Mouse (Mus musculus): ENCODE measurements around the gene Pdzd2. TPM values are rescaled to one million over a fixed set of nuclear protein-coding genes. Genes with fewer than 3 reads are reported as not detected.

Pdzd2 gene
- polyA plus RNA-seq, 1 experiment: 17.6 TPM

DNA sequence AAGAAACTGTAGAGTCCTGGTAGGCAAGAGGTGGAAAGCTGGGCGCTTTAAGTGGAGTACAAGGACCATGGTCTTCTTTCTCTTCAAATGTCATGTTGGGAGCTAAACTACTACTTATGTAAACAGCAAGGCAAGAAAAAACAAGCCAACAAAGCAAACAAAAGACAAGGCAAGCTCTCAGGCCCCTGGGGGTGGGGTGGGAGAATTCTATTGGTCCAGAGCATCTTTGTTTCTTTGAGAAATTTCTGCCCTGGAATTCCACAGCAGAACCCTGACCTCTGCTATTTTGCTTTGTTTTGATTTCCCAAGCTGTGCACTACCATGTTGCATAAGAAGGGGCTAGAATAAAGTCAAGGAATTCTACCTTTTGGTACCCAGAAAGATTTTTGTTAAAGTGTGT lies 307.4 kb downstream of the Pdzd2 start:
- no peak for DNase-seq (ENCODE audit: low read depth)

DNA sequence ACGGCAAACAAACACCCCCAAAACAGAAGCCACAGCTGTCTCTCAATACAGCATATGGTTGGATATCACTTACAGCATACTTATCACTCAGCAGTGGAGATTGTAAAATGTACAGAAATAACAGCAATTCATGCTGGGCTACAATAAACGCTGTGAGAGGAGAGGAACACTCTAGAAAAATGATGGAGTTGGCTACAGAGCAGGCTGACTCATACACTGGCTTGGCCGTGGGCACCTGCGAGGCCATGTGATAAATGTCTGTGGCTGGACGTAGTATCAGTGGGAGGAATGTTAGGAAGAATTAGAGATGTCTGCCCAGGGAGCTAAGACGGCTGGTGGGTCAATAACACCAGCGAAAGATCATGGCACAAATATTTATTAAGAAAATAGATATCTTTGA lies 308.0 kb downstream of the Pdzd2 start:
- no peak for DNase-seq (ENCODE audit: low read depth)

DNA sequence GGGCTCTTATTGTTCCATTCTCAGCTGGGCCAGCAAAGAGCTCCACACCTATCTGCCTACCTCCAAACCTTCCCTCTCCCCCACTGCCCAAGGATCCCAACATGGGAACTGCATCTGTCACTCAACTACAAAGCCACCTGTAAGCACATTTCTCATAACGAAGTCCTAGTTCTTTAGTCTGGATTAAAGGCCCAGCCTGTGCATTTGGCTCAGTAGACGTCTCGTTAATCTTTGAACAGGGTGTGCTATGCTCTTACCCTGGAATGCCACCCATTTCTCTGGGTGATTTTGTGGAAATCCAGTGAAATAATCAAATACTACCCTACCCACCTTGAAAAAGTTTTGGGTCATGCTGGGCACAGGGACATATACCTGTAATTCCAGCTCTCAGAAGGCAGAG lies 308.5 kb downstream of the Pdzd2 start:
- DNase-seq (ENCODE audit: low read depth): no peak

DNA sequence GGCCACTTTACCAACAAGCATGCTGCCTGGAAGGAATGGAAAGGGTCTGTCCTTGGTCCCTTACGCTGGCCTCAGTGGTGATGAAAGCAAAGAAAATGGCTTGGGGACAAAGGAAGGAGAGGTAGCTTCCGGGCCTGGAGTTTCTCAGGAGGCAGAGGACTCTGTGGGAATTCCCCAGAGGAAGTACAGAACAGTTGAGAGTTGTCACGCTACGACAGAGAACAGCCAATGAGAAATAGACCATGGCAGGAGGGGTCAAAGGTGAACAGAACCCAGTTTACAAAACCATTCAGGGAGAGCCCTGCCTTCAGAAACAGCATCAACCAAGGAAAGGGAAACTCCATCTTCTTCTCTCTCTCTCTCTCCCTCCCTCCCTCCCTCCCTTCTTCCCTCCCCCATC lies 309.1 kb downstream of the Pdzd2 start:
- DNase-seq (ENCODE audit: low read depth): no peak

DNA sequence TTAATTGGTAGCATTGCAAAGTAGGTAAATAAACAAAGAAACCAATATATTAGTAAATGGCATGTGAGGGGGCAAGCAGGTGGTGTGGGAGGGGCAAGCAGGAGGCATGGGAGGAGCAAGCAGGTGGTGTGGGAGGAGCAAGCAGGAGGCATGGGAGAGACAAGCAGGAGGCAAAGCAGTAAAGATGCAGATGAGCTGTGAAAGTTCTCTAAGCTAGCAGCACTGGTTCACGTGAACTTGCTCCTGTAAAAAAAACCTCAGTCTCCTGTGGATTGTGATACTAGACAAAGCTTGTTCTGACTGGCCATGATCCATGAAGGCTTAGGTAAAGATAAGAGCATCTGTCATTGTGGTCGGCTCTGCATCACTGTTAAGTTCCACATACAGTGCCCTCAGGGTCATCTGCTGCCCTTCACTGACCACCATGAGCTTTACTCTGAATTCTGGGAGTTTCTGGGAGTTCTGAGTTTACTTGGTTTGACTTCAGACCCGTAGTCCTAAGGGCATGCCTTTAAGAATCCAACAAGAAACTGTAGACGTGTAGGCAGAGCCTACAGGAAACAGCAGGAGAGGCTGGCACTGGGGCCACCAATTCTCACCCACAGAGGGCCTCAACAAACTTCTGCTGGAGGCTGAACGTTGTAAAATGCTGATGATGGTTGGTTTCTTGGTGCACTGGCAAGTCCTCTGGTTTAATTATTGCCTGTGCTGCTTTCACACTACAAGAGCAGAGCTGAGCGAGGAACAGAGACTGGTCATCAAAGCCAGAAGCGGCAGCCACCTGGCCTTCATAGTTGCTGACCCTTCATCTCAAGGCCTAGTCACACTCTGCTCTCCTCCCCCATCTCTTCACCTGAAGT lies 309.9 kb downstream of the Pdzd2 start:
- DNase-seq (ENCODE audit: low read depth): no peak

DNA sequence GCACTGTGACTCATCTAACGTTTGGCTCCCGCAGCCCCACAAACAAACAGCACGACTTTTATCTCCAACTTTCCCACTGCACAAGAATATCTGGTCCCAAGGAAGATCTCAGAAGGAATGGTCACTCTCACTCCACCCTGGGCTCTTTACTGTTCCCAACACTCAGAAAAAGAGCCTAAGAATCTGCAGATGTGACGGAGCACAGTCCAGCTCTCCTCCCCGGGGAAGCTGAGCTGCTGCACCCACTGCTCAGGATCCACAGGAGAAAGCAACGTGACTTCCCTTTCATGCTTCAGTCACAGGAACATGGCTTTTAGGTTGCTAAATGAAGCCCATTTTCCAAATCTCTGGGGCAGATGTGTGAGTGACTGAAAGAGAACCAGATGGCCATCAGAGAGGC lies 311.9 kb downstream of the Pdzd2 start:
- DNase-seq (ENCODE audit: low read depth): no peak

DNA sequence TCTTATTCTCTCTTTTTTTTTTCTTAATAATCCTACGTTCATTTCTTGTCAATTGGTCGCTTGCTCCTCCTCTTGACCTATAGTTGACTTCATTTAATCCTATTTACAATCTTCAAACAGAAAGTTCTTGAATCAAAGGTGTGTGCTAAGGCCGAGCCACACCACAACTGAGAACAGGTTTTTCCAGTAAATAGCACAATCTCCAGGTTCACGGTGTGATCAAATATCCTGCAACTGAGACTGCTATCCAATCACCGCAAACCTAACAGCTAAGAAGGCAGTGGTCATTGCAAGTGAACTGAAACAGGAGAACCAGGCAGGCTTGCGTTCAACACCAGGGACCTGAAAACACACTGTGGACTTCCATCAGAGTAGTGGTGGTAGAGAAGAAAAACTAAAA lies 313.4 kb downstream of the Pdzd2 start:
- DNase-seq (ENCODE audit: low read depth): no peak

DNA sequence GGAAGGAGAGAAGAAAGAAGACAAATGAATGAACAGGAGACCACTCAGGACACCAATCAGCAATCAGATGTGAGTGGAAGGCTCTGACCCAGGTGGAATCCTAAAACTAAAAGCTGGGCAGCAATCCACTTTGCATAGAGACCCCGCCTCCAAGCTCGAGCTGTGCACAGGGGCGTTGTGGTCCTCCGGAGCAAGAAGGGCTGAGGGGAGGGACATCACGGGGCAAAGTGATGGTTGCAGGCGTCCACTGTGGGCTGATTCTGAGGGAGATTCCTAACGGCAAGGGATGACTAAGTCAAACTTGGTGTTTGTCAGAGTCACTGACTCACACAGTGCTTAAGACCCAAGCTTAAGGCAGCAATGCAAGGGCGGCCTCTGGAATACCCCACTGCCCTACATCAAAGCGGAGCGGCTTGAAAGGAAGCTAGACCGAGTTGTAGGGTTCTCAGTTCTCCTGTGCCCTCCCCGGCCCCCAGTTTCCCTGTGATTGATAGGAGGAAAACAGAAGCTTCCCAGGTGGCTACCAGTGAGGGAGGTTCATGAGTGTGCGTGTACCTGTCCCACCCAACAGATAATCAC lies 314.6 kb downstream of the Pdzd2 start:
- DNase-seq (ENCODE audit: low read depth): no peak

DNA sequence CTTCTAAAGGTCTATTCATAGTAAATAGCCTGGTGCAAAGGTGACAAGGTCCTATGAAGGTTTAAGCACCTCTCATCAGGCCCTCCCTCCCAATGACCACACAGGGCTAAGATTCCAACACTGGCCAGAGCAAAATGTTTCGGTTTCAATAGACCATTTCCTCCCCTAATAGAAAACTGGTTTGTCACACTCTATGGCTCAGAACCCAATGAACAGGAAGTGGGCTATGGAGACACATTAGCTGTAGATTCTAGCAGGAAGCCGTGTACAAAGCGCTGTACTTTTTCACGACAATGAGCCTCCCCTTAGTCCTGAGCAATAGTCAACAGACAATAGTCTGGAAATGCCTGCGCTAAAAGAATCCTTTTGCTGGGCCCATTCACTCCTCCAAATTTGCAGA lies 315.5 kb downstream of the Pdzd2 start:
- no peak for DNase-seq (ENCODE audit: low read depth)

DNA sequence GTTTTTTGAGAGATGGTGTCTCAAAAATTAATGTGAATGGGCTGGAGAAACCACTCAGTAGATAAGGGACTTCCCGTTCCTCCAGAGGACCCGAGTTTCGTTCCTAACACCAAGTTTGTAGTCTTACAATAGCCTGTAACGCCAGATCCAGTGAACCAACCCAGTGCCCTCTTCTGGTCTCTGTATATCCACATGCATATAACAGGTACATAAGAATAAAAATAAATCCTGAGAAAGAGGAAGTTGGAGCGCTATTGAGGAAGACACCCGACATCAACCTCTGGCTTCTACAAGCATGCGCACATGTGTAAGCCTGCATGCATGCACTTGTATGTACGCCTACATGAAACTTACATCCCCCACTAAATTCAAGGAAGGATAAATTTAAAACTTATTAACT lies 318.8 kb downstream of the Pdzd2 start:
- no peak for DNase-seq (ENCODE audit: low read depth)

DNA sequence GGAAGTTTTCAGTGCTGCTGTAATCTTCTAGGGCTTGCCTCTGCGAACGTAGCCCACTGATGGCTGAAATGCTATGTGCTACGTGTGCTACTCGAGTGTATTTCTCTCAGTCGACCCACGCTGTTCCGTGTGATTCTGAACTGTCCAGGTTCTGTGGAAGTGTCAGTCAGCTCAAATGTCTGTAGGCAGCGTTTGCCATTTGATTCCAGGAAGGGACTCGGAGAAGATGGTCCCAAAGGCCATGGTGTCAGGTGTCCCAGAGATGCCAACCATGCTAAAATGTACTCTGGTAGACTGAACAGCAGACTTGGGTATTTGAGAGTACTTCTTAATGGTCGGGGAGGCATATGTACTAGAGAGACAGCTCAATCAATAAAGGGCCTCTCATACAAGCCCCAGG lies 319.3 kb downstream of the Pdzd2 start:
- DNase-seq (ENCODE audit: low read depth): no peak

DNA sequence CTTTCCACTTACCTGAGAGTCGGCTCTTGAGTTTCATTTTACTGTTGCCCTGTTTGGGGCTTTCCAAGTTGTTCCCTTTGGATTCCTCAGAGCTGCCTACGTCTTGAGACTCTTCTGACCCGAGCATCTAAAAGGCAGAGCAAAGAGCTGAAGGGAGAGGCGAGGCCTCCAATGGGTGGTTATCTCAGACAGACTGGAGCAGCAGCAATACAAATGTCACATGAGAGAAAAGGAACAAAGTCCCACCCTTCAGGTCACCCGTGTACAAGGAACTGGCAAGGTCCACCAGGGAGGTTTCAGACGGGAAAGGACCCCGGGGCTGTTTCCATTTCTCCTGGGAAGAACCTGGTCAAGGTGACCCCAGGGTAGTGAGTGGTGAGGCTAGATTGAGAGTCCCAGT lies 320.3 kb downstream of the Pdzd2 start:
- no peak for DNase-seq (ENCODE audit: low read depth)

DNA sequence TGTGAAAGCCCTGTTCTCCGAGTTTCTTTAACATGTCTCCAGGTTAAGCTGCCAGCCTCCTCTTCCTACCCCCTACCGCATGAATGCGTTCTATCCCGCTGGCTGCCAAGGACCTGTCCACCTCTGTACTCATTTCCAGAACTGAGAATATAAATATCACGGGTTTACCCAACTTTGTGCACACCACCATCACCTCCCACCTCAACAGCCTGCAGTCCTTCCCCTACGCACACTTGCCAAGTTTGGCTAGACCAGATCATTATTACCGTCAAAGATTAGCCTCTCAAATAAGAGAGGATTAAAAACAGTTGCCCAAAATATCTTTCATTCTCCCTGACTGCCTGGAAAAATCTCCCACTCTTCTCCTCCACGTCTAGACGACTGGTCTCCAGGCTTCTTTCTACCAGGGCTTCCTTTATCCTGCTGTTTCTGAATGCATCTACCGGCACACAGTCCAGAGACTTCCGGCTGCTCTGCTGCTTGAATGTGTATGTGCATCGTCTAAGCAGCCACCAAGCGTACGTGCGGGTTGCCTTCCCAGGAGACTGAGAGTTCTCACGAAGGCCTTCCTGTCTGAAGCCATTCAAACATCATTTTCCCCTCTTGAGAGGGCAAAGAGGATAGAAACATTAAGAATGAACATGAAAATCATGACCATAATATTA lies 324.1 kb downstream of the Pdzd2 start:
- DNase-seq (ENCODE audit: low read depth): no peak

DNA sequence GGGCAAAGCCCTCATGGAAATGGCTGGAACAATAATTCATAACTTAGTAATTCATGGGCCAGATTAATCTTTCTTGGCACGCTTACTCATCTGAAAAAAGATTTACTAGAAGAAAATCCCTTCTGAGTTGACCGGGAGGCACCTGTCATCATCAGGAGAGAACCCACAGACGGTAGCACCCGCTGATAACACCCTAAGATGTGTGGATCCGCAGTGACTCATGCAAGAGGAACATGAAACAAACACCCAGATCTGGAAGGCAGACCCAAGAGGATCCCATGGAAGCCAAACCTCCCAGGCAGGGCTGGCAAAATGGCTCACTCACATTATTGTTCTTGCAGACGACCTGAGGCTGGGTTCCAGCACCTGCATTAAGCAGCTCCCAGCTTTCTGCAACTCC lies 325.0 kb downstream of the Pdzd2 start:
- peak; percentile 85 for DNase-seq (ENCODE audit: low read depth)

DNA sequence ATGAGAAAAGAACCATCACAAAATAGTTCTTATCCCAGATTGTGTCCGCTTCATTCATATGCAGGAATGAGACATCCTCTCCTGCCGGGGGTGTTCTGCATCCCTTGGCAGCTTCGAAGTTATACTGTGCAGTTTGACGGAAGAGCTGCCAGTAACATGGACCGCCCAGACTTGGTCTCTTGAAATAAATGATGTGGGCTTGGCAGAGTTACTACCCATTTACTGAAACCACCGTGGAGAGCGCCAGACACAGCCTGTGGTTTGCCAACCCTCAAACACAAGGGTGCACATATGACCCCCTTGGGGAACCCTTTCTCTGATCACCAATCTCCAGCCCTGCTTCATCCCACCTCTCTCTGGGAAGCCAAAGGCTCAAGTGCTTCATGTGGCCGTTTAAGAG lies 331.5 kb downstream of the Pdzd2 start:
- DNase-seq (ENCODE audit: low read depth): no peak

DNA sequence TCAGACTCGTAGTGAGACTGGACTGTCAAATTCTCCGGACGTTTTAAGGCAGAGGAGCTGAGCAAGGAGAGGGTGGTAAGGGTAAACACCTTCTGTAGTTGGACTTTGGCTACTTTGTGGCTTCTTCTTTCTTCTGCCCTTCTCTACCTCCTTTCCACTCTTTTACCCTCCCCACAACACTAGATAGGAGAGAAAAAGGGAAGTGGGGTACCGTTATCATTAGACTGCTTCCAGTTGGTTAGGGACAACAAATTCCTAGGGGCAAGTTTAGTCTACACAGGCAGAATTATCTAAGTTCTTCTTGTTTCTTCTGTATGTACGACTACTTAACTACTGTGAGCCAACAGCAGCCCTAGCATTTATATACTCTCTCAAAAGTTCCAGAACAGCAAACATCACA lies 334.1 kb downstream of the Pdzd2 start:
- no peak for DNase-seq (ENCODE audit: low read depth)

DNA sequence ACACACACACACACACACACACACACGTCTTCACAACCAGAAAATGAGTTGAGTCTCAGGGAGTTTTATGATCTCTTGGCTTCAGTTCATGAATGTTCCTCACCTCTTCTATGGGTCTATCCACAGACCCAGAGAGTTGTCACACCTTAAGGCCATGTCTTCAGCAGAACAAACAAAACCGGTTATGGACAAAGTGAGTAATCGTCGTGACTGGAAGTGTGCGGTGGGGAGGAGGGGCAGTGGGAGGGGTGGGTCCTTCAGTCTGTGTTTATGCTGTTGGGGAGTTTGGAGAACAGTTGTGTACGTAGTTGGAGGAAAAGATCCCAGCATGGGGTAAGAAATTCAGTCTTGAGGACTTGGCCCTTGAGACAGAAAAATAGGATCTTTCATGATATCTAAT lies 342.7 kb downstream of the Pdzd2 start:
- DNase-seq (ENCODE audit: low read depth): no peak

DNA sequence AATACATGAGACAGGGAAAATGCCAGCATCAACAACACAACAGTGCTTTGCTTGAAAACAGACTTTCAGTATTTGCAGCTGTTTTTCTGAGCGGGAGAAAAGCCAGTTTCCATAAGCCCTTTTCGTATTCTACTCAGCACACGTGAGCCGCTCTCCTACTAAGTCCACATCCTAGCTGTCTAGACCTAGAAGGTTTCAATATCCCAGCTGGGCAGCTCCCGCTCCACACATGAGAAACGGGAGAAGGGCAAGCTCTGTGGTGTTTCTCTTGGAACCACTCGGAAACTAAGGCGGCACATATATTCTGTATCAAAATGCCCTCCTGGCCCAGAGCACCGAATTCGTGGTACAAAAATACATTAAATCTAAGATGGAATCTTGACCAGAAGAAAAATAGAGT lies 345.0 kb downstream of the Pdzd2 start:
- DNase-seq (ENCODE audit: low read depth): no peak

DNA sequence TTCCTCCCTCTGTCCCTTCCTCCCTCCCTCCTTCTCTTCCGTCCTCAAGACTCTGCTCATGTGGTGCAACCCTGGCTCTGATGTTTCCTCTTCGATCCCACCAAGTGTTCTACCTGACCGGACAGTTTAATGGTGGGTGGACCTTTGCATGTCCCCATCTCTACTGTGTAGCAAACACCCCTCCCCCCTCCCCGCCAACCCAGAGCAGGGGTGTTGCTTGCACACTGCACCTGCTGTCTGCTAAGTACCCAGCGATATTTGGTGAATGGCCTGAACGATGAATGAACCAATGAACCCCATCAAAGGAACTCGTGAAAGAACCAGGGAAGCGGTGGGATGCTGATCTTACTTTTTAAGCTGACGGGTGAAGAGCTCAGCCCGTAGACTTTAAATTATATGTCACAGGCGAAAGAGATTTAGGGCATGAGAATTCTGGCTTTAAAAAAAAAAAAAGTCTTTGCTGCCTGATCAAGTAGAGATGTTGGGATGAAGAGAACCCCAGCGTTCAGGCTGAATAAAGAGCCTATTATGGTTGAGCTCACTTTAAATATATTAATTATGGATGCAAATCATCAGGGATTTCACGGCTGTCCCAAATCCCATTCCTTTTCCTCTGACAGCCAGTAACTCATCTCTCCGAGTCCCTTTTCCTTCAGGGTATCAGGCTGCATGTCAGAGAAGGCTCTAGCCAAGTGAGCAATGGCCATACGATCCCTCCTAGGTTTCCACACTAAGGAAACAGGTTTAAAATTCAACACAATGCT lies 350.8 kb downstream of the Pdzd2 start:
- DNase-seq (ENCODE audit: low read depth): no peak

DNA sequence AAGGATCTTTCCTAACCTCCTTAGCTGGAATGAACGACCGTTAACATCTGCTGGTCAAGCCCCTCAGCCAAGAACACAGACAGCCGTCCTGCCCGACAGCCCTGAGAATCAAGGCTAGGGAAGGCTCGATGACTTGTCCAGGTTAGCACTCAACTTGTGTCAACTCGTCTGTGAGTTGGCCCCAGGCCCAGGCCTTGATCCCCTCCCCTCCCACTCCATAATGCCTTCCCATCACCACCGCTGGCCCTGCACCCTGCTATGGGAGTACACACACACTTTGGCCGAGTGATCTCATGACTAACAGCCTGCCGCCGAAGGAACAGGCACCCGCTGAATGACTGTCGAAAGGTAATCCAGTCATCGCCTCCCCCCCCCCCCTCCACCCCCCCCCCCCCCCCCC lies 355.0 kb downstream of the Pdzd2 start:
- peak; percentile 47 for DNase-seq (ENCODE audit: low read depth)

DNA sequence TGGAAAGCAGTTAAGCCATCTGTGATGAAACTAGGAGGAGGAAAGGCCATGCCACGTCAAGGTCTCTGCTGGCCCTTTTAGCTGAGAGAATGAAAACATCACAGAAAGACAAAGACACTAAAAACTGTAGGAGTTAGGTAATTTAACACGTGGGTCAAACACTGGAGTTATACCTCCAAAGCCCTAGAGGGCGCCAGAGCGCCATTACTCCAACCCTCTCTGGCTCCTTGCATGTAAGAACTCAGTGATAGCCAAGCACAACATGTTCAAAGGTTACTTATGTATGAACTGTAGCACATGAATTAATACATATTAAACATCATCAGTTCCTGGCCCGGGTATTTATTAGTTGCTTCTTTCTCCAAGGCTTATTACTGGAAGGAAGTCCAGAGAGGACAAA lies 359.2 kb downstream of the Pdzd2 start:
- DNase-seq (ENCODE audit: low read depth): no peak

DNA sequence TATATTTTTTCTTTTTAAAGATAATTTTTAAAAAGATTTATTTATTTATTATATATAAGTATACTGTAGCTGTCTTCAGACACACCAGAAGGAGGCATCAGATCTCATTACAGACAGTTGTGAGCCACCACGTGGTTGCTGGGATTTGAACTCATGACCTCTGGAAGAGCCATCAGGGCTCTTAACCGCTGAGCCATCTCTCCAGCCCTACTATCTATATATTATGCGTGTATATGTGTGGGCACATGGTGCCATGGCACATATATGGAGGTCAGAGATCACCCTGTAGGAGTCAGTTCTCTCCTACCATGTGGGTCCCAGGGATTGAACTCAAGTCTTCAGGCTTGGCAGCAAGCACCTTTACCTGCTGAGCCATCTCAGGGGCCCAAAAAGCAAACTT lies 359.7 kb downstream of the Pdzd2 start:
- no peak for DNase-seq (ENCODE audit: low read depth)

All from gonadal fat pad, adult 2 months (tissue).